Mouse (Mus musculus) lung, embryonic 16.5 days (tissue): ENCODE measurements around the gene Fry. TPM values are rescaled to one million over a fixed set of nuclear protein-coding genes. Genes with fewer than 3 reads are reported as not detected.

ENCODE experiments used
- ATAC-seq: fragments of 200-750 bp; cut with Nextera tagmentation; 2 replicates; pipeline ENCODE4 v1.8.0; 2017; ENCODE audit warnings: low read depth, mild to moderate bottlenecking, moderate library complexity
- H3K27ac ChIP-seq: fragments of 300-500 bp; sonication (generic); 2 replicates; pipeline ENCODE4 v1.5.1; 2014; ENCODE audit warnings: mild to moderate bottlenecking, control low read depth, low read length
- H3K27me3 ChIP-seq: fragments of 300-500 bp; sonication (generic); 2 replicates; pipeline ENCODE4 v1.6.1; 2014; ENCODE audit warnings: low read depth, low read length, mixed read lengths; ENCODE audit not compliant: control insufficient read depth, insufficient read depth
- H3K36me3 ChIP-seq: fragments of 300-500 bp; sonication (generic); 2 replicates; pipeline ENCODE4 v1.6.1; 2014; ENCODE audit warnings: low read length; ENCODE audit not compliant: control insufficient read depth, insufficient read depth
- H3K4me1 ChIP-seq: fragments of 300-500 bp; sonication (generic); replicated peaks from 2 replicates; pipeline ENCODE4 v1.6.1; 2014; ENCODE audit warnings: low read length, mixed read lengths; ENCODE audit not compliant: control insufficient read depth, insufficient read depth
- H3K4me2 ChIP-seq: fragments of 300-500 bp; sonication (generic); 2 replicates; pipeline ENCODE4 v1.6.1; 2014; ENCODE audit warnings: low read depth, low read length, control low read depth
- H3K4me3 ChIP-seq: fragments of 300-500 bp; sonication (generic); 2 replicates; pipeline ENCODE4 v1.5.1; 2014; ENCODE audit warnings: mild to moderate bottlenecking, low read length, control low read depth
- H3K9ac ChIP-seq: fragments of 300-500 bp; sonication (generic); 2 replicates; pipeline ENCODE4 v1.6.1; 2014; ENCODE audit warnings: low read length, control low read depth
- H3K9me3 ChIP-seq: fragments of 300-500 bp; sonication (generic); 2 replicates; pipeline ENCODE4 v1.6.1; 2016; ENCODE audit warnings: low read length; ENCODE audit not compliant: control insufficient read depth
- WGBS: fragments of 180-500 bp; shearing (Covaris S2); extraction: QIAGEN DNeasy Blood & Tissue Kit; methylation state at CpG from one replicate; pipeline ENCODE4 v1.1.7; 2014; 5-methylcytosine and 5-hydroxymethylcytosine counted together
- polyA plus RNA-seq: library from polyadenylated mRNA; unstranded; fragments of >200 nt; fragmentation: Nextera tagmentation; extraction: Ambion mirVana; gene quantifications from 2 replicates; pipeline ENCODE4 v1.2.1, GENCODE M21; 2015

The Fry gene
- polyA plus RNA-seq, 1 experiment from 2014 or later = 8.9 TPM

DNA sequence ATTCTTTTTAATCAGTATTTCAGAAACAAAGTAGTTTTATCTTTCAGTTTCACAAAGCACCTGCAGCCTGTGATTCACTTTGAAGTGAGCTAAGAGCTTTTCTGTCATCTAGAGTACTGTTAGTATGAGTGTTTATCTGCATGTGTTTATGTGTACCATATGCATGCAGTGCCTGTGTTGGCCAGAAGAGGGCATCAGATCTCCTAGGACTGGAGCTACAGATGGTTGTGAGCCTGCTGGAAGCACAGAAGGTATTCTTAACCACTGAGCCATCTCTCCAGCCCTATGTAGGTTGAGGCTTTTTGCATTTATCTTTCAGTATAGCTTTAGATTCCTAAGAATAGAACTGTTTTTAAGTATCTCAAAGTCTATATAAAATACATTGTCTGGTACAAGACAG, 56.5 kb downstream of the Fry start:
- Histone ChIP-seq H3K4me1 (no peaks in the 10 kb centered on the region), H3K27ac (no peak overlapping the region), H3K9me3 (peaks cover 2% of the 10 kb centered on the region), H3K9ac (no peak overlapping the region), H3K36me3 (no peaks in the 10 kb centered on the region), H3K27me3 (no peaks in the 10 kb centered on the region), H3K4me3 (no peak overlapping the region), H3K4me2 (no peak overlapping the region)
- ATAC-seq = no peak

DNA sequence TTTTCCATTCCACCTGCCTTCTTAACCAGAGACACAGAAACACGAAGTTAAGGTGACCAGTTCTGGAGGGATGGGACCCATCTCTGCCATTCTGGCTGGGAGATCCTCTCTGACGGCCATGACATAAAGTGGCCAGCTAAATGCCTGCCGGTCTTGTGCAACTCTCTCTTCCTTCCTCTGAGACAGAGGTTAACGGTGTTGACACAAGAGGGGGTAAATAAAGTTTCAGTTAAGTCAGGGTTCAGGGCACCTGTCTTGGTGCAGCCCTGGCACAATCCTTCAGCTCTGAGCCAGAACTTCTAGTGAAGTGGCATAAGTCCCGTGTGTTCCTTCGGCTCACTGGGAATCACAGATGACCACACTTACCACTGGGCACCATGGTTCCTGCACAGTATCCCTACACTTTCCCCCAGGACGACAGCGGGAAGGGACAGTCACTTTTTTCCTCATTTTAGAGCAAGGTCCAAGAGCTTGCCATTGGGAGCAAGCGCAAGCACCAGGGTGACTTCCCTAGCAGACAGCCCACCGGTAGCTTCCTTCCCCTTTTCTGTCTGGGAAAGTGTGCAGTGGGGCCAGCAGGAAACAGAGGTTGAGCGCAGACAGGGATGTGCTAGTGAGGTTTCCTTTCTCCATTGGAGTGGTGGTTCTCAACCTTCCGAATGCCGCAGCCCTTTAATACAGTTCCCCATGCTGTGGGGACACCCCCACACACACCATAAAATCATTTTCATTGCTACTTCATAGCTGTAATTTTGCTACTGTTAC, 58.0 kb downstream of the Fry start:
- no peak for ATAC-seq
- Histone ChIP-seq H3K9me3 (peaks cover 2% of the 10 kb centered on the region), H3K27ac (no peak overlapping the region), H3K4me2 (no peak overlapping the region), H3K9ac (no peak overlapping the region), H3K36me3 (no peaks in the 10 kb centered on the region), H3K4me1 (no peaks in the 10 kb centered on the region), H3K4me3 (no peak overlapping the region), H3K27me3 (no peaks in the 10 kb centered on the region)
- 59% methylated on average over 13 of the region's 13 CpGs for WGBS

DNA sequence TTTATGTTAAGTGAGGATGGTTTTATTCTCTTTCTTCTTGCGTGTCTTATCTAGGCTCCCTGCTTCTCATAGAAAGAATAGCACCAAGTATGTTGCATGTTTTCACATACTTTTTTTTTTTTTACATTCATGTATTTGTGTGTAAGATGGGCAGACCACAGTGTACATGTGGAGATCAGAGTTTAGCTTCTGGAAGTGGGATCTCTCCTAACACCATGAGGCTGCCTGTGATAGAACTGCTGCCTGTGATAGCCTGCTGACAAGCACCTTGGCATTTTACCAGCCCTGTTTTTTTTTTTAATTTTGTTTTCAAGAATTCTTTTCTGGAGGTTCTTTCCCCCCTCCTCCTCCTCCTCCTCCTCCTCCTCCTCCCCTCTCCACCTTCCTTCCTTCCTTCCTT, 59.3 kb downstream of the Fry start:
- Histone ChIP-seq H3K36me3 (no peaks in the 10 kb centered on the region), H3K27ac (no peak overlapping the region), H3K9me3 (peaks cover 2% of the 10 kb centered on the region), H3K27me3 (no peaks in the 10 kb centered on the region), H3K9ac (no peak overlapping the region), H3K4me3 (no peak overlapping the region), H3K4me2 (no peak overlapping the region), H3K4me1 (no peaks in the 10 kb centered on the region)
- no peak for ATAC-seq
- WGBS = 67% methylated on average over 1 of the region's 1 CpGs

DNA sequence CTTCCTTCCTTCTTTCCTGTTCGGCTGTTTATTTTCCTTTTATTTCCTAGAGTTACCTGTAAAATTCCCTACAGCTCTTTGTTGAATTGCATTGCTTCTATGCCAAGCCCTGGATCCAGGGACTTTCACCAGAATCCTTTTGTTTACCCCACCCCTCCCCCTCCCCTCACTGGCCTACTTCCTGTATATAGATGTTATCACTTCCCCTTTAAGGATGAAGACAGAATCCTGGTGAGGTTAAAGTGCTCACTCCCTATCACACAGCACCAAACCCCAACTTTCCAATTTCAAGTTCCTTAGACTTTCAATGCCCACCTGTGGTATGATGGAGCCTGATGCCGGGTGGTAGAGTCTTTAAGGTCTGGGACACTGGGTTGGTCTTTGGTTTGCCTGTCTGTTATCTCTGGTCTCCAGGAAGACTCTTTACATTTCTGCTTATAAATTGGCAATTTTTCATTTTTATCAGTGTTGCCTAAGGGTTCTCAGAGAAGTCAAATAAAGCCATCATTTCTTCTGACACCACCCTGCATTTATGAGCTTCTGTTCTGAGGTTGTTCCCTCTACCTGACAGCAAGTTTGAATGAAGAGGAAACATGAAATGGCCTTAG, 59.9 kb downstream of the Fry start:
- 87% methylated on average over 1 of the region's 2 CpGs for WGBS
- no peaks in the 10 kb centered on the region for H3K27me3 ChIP-seq

DNA sequence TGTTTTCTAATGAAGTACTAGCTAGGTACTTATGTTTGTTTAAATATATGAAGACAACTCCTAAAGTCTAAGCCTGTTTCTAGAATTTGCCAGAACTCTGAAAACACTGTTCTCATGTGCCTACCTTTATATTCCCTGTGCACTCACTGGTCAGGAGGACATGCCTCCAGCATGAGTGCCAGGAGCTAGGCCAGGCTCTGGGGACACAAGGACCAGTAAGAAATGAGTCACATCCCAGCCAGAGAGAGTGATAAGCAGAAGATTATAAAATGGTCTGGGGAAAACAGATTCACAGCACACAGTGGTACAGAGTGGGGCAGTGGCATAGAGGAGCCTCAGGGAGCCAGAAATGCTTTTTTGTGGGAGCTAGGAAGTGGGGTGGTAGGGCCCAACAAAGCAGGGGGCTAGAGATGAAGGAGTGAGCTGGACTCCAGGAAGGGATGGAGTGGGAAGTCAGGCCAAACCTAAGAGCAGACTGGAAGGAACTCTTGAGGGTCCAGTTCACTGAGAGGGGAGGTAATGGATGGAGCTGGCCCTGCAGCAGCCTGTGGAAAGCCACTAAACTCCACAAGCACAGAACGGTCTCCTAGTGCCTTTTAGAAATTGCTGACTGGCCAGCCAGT, 62.7 kb downstream of the Fry start:
- Histone ChIP-seq H3K9me3 (no peaks in the 10 kb centered on the region), H3K27ac (no peak overlapping the region), H3K4me3 (no peak overlapping the region), H3K4me2 (no peak overlapping the region), H3K9ac (no peak overlapping the region), H3K27me3 (no peaks in the 10 kb centered on the region), H3K36me3 (no peaks in the 10 kb centered on the region), H3K4me1 (no peaks in the 10 kb centered on the region)
- no peak for ATAC-seq
- WGBS = 64% methylated on average over 1 of the region's 1 CpGs

More for the DNA sequence above, 59.9 kb downstream of the Fry start:
- H3K4me2 ChIP-seq = no peak overlapping the region
- no peak for ATAC-seq
- H3K9ac ChIP-seq = no peak overlapping the region
- no peaks in the 10 kb centered on the region for H3K4me1 ChIP-seq
- no peak overlapping the region for H3K4me3 ChIP-seq
- H3K36me3 ChIP-seq = no peaks in the 10 kb centered on the region
- H3K27ac ChIP-seq = no peak overlapping the region
- H3K9me3 ChIP-seq = peaks cover 2% of the 10 kb centered on the region

DNA sequence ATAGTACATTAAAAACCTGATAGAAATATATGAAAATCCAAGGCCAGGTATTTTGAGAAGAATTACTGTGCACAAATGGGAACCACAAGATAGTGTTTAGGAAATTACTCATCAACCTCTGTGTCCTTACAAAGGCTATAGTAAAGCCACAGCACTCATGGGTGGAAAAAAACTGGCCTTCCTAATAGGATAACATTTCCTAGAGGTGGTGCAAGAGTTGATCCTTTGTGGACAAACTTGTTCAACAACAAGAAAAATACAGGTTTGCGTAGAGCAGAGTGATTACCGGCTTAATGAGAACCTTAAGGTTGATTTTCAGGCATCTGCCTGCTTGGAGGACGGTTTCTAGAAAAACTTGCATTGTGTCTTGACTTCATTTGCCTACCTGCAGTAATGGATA, 66.5 kb downstream of the Fry start:
- no peaks in the 10 kb centered on the region for H3K9me3 ChIP-seq
- no peak overlapping the region for H3K4me3 ChIP-seq
- no peak overlapping the region for H3K27ac ChIP-seq
- WGBS = 93% methylated on average over 3 of the region's 3 CpGs
- no peak for ATAC-seq
- no peak overlapping the region for H3K4me2 ChIP-seq
- H3K9ac ChIP-seq = no peak overlapping the region
- no peaks in the 10 kb centered on the region for H3K4me1 ChIP-seq
- H3K36me3 ChIP-seq = no peaks in the 10 kb centered on the region
- no peaks in the 10 kb centered on the region for H3K27me3 ChIP-seq

DNA sequence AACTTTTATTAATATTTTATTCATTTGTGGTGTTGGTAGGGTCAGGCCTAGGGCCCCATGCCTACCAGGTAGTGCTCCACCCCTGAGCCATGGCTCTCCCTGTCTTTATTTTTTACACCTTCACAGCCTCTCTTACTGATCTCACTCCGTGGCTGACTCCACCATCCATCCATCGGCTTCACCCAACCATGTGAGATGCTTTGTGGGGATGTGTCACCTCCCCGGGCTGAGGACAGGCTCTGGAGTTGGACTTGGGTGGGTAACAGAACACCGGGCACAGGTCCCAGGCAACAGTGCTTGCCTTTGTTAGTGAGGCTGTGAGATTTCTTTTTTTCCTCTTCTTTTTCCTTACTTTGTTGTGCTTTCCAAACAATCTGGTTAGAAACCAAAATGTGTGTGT, 67.7 kb downstream of the Fry start:
- H3K9ac ChIP-seq = no peak overlapping the region
- H3K9me3 ChIP-seq = peaks cover 4% of the 10 kb centered on the region; the same call in 1 of the 2 replicates
- no peak for ATAC-seq
- no peak overlapping the region for H3K4me2 ChIP-seq
- no peaks in the 10 kb centered on the region for H3K36me3 ChIP-seq
- no peaks in the 10 kb centered on the region for H3K27me3 ChIP-seq
- 76% methylated on average over 4 of the region's 4 CpGs for WGBS
- H3K4me3 ChIP-seq = no peak overlapping the region
- H3K4me1 ChIP-seq = no peaks in the 10 kb centered on the region
- no peak overlapping the region for H3K27ac ChIP-seq

DNA sequence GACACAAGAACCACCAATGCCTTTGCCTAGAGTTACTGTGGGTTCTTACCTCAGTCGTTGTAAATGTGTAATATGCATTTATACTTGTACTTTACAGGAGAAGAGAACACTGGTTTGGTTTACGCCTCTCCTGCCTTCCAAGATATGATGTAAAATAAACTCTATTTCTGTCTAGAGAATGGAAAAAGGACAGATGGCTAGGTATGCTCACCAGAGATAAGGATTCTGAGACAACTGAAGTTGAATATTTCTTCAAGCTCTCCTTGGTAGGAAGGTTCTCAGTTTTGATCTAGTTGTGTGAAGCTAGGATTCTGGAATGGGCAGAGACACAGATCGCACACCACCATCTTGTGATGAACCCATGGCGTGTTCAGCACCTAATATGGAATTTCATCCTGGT, 68.2 kb downstream of the Fry start:
- WGBS = 89% methylated on average over 4 of the region's 4 CpGs
- no peak overlapping the region for H3K9ac ChIP-seq

DNA sequence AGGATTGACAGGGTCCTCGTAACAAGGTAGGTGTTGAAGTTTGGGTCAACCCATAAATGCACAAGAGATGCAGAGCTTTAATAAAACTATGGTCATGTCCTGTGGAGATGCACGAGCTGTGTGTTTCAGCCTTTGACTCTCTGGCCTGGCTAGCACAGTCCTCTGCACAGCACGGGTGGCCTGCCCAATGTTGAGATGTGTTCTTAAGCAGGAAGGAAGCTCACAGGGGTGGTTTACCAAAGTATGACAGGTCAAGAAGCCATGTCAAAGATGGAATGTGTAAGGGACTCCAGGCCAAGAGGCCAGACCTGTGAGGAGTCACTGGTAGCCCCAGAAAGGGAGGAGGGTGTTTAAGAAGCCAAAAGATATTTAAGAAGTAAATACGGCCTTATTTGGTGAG, 69.6 kb downstream of the Fry start:
- WGBS = 73% methylated on average over 4 of the region's 4 CpGs
- Histone ChIP-seq H3K36me3 (no peaks in the 10 kb centered on the region), H3K9me3 (peaks cover 4% of the 10 kb centered on the region; the same call in 1 of the 2 replicates), H3K27ac (no peak overlapping the region), H3K4me1 (no peaks in the 10 kb centered on the region), H3K9ac (no peak overlapping the region), H3K27me3 (no peaks in the 10 kb centered on the region), H3K4me3 (no peak overlapping the region), H3K4me2 (no peak overlapping the region)
- no peak for ATAC-seq

More for the DNA sequence above, 68.2 kb downstream of the Fry start:
- H3K27ac ChIP-seq = no peak overlapping the region
- H3K4me1 ChIP-seq = no peaks in the 10 kb centered on the region
- no peaks in the 10 kb centered on the region for H3K27me3 ChIP-seq
- H3K9me3 ChIP-seq = peaks cover 4% of the 10 kb centered on the region; the same call in 1 of the 2 replicates
- no peak overlapping the region for H3K4me3 ChIP-seq
- ATAC-seq = no peak
- no peaks in the 10 kb centered on the region for H3K36me3 ChIP-seq
- H3K4me2 ChIP-seq = no peak overlapping the region
